Mouse (Mus musculus) layer of hippocampus, adult 8-10 months (tissue): ENCODE results near the gene Xlr4c. TPM values are rescaled to one million over a fixed set of nuclear protein-coding genes. Genes with fewer than 3 reads are reported as not detected.
A peak's percentile ranks its signal among the peaks of the same experiment; 100 is the strongest.
"Not testable (repeated sequence)": the region's sequence is repeated elsewhere in the genome, so short reads cannot be mapped to it uniquely, and the experiment has no call there.

Source experiments
- DNase-seq, 2 experiments: peaks; one replicate each; pipeline ENCODE4 v3.0.0; 2022; ENCODE audit warnings: low spot score in 2 of 2
- total RNA-seq, 4 experiments: library from RNA; stranded (reverse); gene quantifications; 2 replicates each; pipeline ENCODE4 v1.2.4; 2022

Gene Xlr4c
- total RNA-seq, result not detected

GRCm38 (mm10) chrX:73242821-73243325 lies at the start of gene Xlr4c:
Xlr4c (minus strand) TSS chrX:73243130.
- DNase-seq, result not testable (repeated sequence)

- not testable (repeated sequence) for DNase-seq
Measured at GRCm38 (mm10) chrX:73265270-73265669, 22.3 kb upstream of the Xlr4c start, which contains the start of gene Xlr3c. Xlr3c (minus strand) TSS chrX:73265390.

GRCm38 (mm10) chrX:73262428-73262827 lies 19.5 kb upstream of the Xlr4c start:
- DNase-seq, result not testable (repeated sequence)

- DNase-seq, result no peak
Measured at GRCm38 (mm10) chrX:73229288-73229687, 13.6 kb downstream of the Xlr4c start.

GRCm38 (mm10) chrX:73228606-73229214 lies 14.2 kb downstream of the Xlr4c start:
- peak; percentile 35 to 54 for DNase-seq

- peak; percentile 67 to 69 for DNase-seq
Measured at GRCm38 (mm10) chrX:73227914-73228605, 14.9 kb downstream of the Xlr4c start, which contains the start of gene F8a. F8a (plus strand) TSS chrX:73228291.

GRCm38 (mm10) chrX:73225365-73225764 lies 17.6 kb downstream of the Xlr4c start:
- DNase-seq, result no peak

- DNase-seq, result not testable (repeated sequence)
Measured at GRCm38 (mm10) chrX:73213819-73214564, 28.9 kb downstream of the Xlr4c start, which contains the start of gene Xlr4b. Xlr4b (plus strand) TSS chrX:73214333.

- DNase-seq, result peak in 1 of 2 experiments; percentile 3
Measured at GRCm38 (mm10) chrX:73191934-73192333, 51.0 kb downstream of the Xlr4c start, which contains the start of gene Xlr3b. Xlr3b (plus strand) TSS chrX:73192207.

Other genes with a start within 250 kb of the Xlr4c start
- gene Pnma5, start 206.0 kb downstream of the Xlr4c start, total RNA-seq, result 1 to 10 TPM in 1 of 4 experiments, under 1 TPM in 3; 0.20 to 1.1 (median 0.41) TPM
- 10 to 100 TPM; 18.6 to 27.3 (median 22.1) TPM for gene Pnma3, start 178.3 kb downstream of the Xlr4c start, total RNA-seq
- 1 to 10 TPM in 2 of 4 experiments, under 1 TPM in 1, not detected in 1; 0.74 to 3.9 (median 1.5) TPM for gene Xlr4a, start 160.7 kb downstream of the Xlr4c start, total RNA-seq
- gene Xlr3a, start 146.0 kb downstream of the Xlr4c start, total RNA-seq, result 1 to 10 TPM in 2 of 4 experiments, under 1 TPM in 2; 0.45 to 7.2 (median 1.5) TPM
- gene Gm14685, start 126.1 kb downstream of the Xlr4c start, total RNA-seq, result 1 to 10 TPM; 1.3 to 2.5 (median 1.7) TPM
- gene Xlr5b, start 94.3 kb downstream of the Xlr4c start, total RNA-seq, result not detected
- gene DXBay18, start 93.7 kb downstream of the Xlr4c start, total RNA-seq, result 1 to 10 TPM; 1.4 to 2.6 (median 1.8) TPM
- not detected for gene Spin2d, start 66.1 kb downstream of the Xlr4c start, total RNA-seq
- 10 to 100 TPM in 2 of 4 experiments, 1 to 10 TPM in 1, under 1 TPM in 1; 0.30 to 13.5 (median 6.2) TPM for gene Xlr3b, start 50.9 kb downstream of the Xlr4c start, total RNA-seq
- gene Xlr4b, start 28.8 kb downstream of the Xlr4c start, total RNA-seq, result 1 to 10 TPM in 2 of 4 experiments, under 1 TPM in 1, not detected in 1; 0.41 to 2.6 (median 1.9) TPM
- gene F8a, start 14.8 kb downstream of the Xlr4c start, total RNA-seq, result 10 to 100 TPM; 12.3 to 14.4 (median 12.6) TPM
- under 1 TPM in 1 of 4 experiments, not detected in 3; 0.30 TPM for gene Xlr3c, start 22.3 kb upstream of the Xlr4c start, total RNA-seq
- gene Xlr5a, start 49.8 kb upstream of the Xlr4c start, total RNA-seq, result not detected
- gene Xlr5c, start 49.8 kb upstream of the Xlr4c start, total RNA-seq, result not detected
- gene Gm45015, start 93.7 kb upstream of the Xlr4c start, total RNA-seq, result not detected
- gene Zfp275, start 99.5 kb upstream of the Xlr4c start, total RNA-seq, result 10 to 100 TPM; 11.6 to 13.9 (median 12.9) TPM
- not detected for gene Gm18336, start 155.6 kb upstream of the Xlr4c start, total RNA-seq
- gene Zfp92, start 168.0 kb upstream of the Xlr4c start, total RNA-seq, result 1 to 10 TPM; 1.5 to 4.3 (median 2.1) TPM
- gene Trex2, start 192.2 kb upstream of the Xlr4c start, total RNA-seq, result not detected
- gene Haus7, start 215.9 kb upstream of the Xlr4c start, total RNA-seq, result 10 to 100 TPM in 3 of 4 experiments, 1 to 10 TPM in 1; 8.5 to 12.8 (median 11.0) TPM
- 10 to 100 TPM; 15.7 to 23.0 (median 21.3) TPM for gene Bgn, start 240.5 kb upstream of the Xlr4c start, total RNA-seq